26 mouse cellular contexts compared by ENCODE assay signal in the genomic region with DNA sequence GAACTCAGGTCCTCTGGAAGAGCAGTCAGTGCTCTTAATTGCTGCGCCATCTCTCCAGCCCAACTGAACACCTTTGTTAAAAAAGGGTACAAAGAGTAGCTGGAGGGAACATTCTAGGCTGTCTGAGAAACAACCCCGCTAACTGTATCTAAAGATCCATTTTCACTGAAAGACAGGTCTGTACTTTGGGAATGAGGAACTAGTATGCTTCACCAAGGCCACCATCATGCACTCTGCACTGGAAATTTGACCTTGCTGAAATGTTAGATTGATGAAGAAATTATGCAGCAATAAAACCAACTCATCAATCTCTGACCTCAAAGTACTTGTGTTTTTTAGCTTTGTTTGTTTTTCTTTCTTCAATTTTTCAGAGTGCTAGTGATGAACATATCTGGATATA.
"Had no signal": no experiment of that assay in that cellular context is flagged by ENCODE, and none has a peak within 500 bp of the region (broad histone marks: within the 10 kb centered on the region; RNA-seq: fewer than 3 reads in every experiment).

No protein-coding gene starts in this region.

- H3K9ac ChIP-seq: heart, embryonic 13.5 days; heart, embryonic 15.5 days; hindbrain, embryonic 13.5 days; hindbrain, embryonic 15.5 days; kidney, embryonic 15.5 days; limb, embryonic 12.5 days; liver, embryonic 13.5 days; liver, embryonic 15.5 days had no signal

- H3K27ac ChIP-seq: gastrocnemius, adult 2 months; heart, adult 2 months; heart, embryonic 13.5 days; heart, embryonic 15.5 days; hindbrain, embryonic 13.5 days; hindbrain, embryonic 15.5 days; hindbrain, postnatal 0 days; kidney, embryonic 15.5 days; kidney, postnatal 0 days; left cerebral cortex, adult 2 months; limb, embryonic 10.5 days; limb, embryonic 12.5 days; liver, embryonic 13.5 days; liver, embryonic 15.5 days had no signal

- H3K27me3 ChIP-seq: heart, embryonic 13.5 days; heart, embryonic 15.5 days; hindbrain, embryonic 13.5 days; hindbrain, embryonic 15.5 days; kidney, embryonic 15.5 days; limb, embryonic 12.5 days; liver, embryonic 13.5 days; liver, embryonic 15.5 days had no signal

- ATAC-seq: hindbrain, postnatal 0 days; intestine, embryonic 16.5 days had no signal

- H3K4me3 ChIP-seq: gastrocnemius, adult 2 months; heart, adult 2 months; heart, embryonic 13.5 days; heart, embryonic 15.5 days; hindbrain, embryonic 13.5 days; hindbrain, embryonic 15.5 days; kidney, embryonic 15.5 days; left cerebral cortex, adult 2 months; limb, embryonic 10.5 days; limb, embryonic 12.5 days; liver, embryonic 13.5 days; liver, embryonic 15.5 days had no signal

- H3K36me3 ChIP-seq: heart, embryonic 15.5 days; hindbrain, embryonic 13.5 days; hindbrain, embryonic 15.5 days; kidney, embryonic 15.5 days; liver, embryonic 13.5 days; liver, embryonic 15.5 days had no signal

- DNase-seq: gastrocnemius, adult 2 months; gastrocnemius, postnatal 10 days; gastrocnemius, postnatal 25 days; heart, adult 11 months; heart, adult 2 months; heart, postnatal 14 days; heart, postnatal 36 days; kidney, adult 11 months; kidney, adult 2 months; kidney, adult 9 months; kidney, postnatal 14 days; kidney, postnatal 36 days; layer of hippocampus, adult 9-11 months; liver, embryonic 13.5 days had no signal
